Mouse (Mus musculus): ENCODE measurements around the gene Sidt2.
A peak's percentile ranks its signal among the peaks of the same experiment; 100 is the strongest.

Sidt2 gene

GRCm38 (mm10) chr9:45955107-45955963 is at the start of gene Sidt2:
TSS of gene Sidt2 (minus strand) at chr9:45955258.
- peak; percentile 77 for DNase-seq (ENCODE audit: low spot score)

GRCm38 (mm10) chr9:46004529-46004928 is 49.5 kb upstream of the Sidt2 start:
- no peak for DNase-seq (ENCODE audit: low spot score)

GRCm38 (mm10) chr9:46003729-46004128 is 48.7 kb upstream of the Sidt2 start:
- DNase-seq (ENCODE audit: low spot score): peak; percentile 62

GRCm38 (mm10) chr9:45999009-45999408 is 44.0 kb upstream of the Sidt2 start:
- no peak for DNase-seq (ENCODE audit: low spot score)

- DNase-seq (ENCODE audit: low spot score): peak; percentile 49
Measured at GRCm38 (mm10) chr9:45985229-45985567, 30.1 kb upstream of the Sidt2 start.

GRCm38 (mm10) chr9:45984409-45985228 is 29.6 kb upstream of the Sidt2 start:
- DNase-seq (ENCODE audit: low spot score): peak; percentile 82

- DNase-seq (ENCODE audit: low spot score): peak; percentile 44
Measured at GRCm38 (mm10) chr9:45983676-45984408, 28.8 kb upstream of the Sidt2 start.

GRCm38 (mm10) chr9:45981331-45981730 is 26.3 kb upstream of the Sidt2 start:
- no peak for DNase-seq (ENCODE audit: low spot score)

GRCm38 (mm10) chr9:45980611-45981010 is 25.6 kb upstream of the Sidt2 start:
- DNase-seq (ENCODE audit: low spot score): no peak

GRCm38 (mm10) chr9:45979778-45980177 is 24.7 kb upstream of the Sidt2 start:
- DNase-seq (ENCODE audit: low spot score): peak; percentile 27

GRCm38 (mm10) chr9:45976884-45977283 is 21.8 kb upstream of the Sidt2 start:
- DNase-seq (ENCODE audit: low spot score): no peak

- no peak for DNase-seq (ENCODE audit: low spot score)
Measured at GRCm38 (mm10) chr9:45963577-45963976, 8.5 kb upstream of the Sidt2 start.

- no peak for DNase-seq (ENCODE audit: low spot score)
Measured at GRCm38 (mm10) chr9:45961855-45962254, 6.8 kb upstream of the Sidt2 start.

- no peak for DNase-seq (ENCODE audit: low spot score)
Measured at GRCm38 (mm10) chr9:45959661-45960060, 4.6 kb upstream of the Sidt2 start.

- no peak for DNase-seq (ENCODE audit: low spot score)
Measured at GRCm38 (mm10) chr9:45958851-45959250, 3.8 kb upstream of the Sidt2 start.

- no peak for DNase-seq (ENCODE audit: low spot score)
Measured at GRCm38 (mm10) chr9:45958023-45958670, 3.1 kb upstream of the Sidt2 start.

GRCm38 (mm10) chr9:45954294-45955106 is 558 bp downstream of the Sidt2 start:
- peak; percentile 44 for DNase-seq (ENCODE audit: low spot score)

GRCm38 (mm10) chr9:45953511-45954293 is 1.4 kb downstream of the Sidt2 start:
- DNase-seq (ENCODE audit: low spot score): no peak

GRCm38 (mm10) chr9:45952890-45953289 is 2.2 kb downstream of the Sidt2 start:
- no peak for DNase-seq (ENCODE audit: low spot score)

GRCm38 (mm10) chr9:45952057-45952456 is 3.0 kb downstream of the Sidt2 start:
- DNase-seq (ENCODE audit: low spot score): no peak

All from c-Kit-positive CD71-positive TER-119-positive erythroid progenitor cells, embryonic 14.5 days (primary cell).